Comparison of ENCODE assay signal across 17 mouse cellular contexts in genomic region chr9:75529358-75529757, GRCm38 (mm10). TPM values are rescaled to one million over a fixed set of nuclear protein-coding genes. Genes with fewer than 3 reads are reported as not detected.
DNase-seq lines count a peak whose midpoint lies in the region; ATAC-seq lines count a peak whose summit lies in the region.
"Had no signal": no experiment of that assay in that cellular context is flagged by ENCODE, and none has a peak within 500 bp of the region (broad histone marks: within the 10 kb centered on the region; RNA-seq: fewer than 3 reads in every experiment).

No protein-coding gene starts in this region.

- ATAC-seq in hematopoietic stem cell, adult 5-6 weeks (replicated peaks in 1 of 2; ENCODE audit: insufficient read depth in 1 of 2, low FRiP score in 2 of 2, low TSS enrichment in 1 of 2, low read depth in 1 of 2, poor library complexity in 2 of 2, severe bottlenecking in 2 of 2): peak; percentile 32 to 58; a peak in 2 of 4 replicates
- ATAC-seq: forebrain, embryonic 15.5 days; inflammation-experienced regulatory T-cells, adult 6 months had no signal

- peak; percentile 45 to 53 for DNase-seq in cerebellum, postnatal 10 days
- no peak for DNase-seq in cerebellum, adult 8-10 months
- peak; percentile 29 for DNase-seq in spleen, adult 12 weeks (ENCODE audit: low spot score)
- no peak for DNase-seq in spleen, adult 18-20 months
- DNase-seq in Muller cell, postnatal 12 days (ENCODE audit: inconsistent ontology term): peak; percentile 65
- DNase-seq in heart, postnatal 10 days: no peak
- no peak for DNase-seq in right cerebral cortex, postnatal 14 days
- DNase-seq: heart, adult 18-20 months; kidney, adult 8-10 months; kidney, postnatal 4 days; lung, adult 18-20 months; lung, postnatal 4 days; right cerebral cortex, adult 18-20 months; thymus, postnatal 36 days had no signal

- intact Hi-C loops in heart, postnatal 10 days (cut with DNase I): no loop called here

RNA-seq across cellular contexts. Expression of gene Tmod3, which starts 30.1 kb away (rescaled TPM):
- 103 and 104 TPM in 2 replicates for total RNA-seq in hematopoietic stem cell, adult 5-6 weeks (2017)
- 100 to 1,000 TPM; 112 to 123 TPM for total RNA-seq in heart, postnatal 10 days (2021)

Comparison
In these comparisons a context has a peak if more than half of its experiments do, and no peak if none do; other contexts are left out.
1. DNase-seq: peak in cerebellum, postnatal 10 days (2 of 2), spleen, adult 12 weeks (single experiment) and Muller cell, postnatal 12 days (single experiment); none in cerebellum, adult 8-10 months (single experiment), spleen, adult 18-20 months (0 of 2), heart, postnatal 10 days (0 of 2) and right cerebral cortex, postnatal 14 days (single experiment).